Mouse (Mus musculus) kidney, adult 18-20 months (tissue): ENCODE measurements around the gene Htr5a.

Experiments
- DNase-seq: peaks from one replicate; pipeline ENCODE4 v3.0.0; 2021

The Htr5a gene

GRCm38 (mm10) chr5:27888080-27888479, 46.1 kb downstream of the Htr5a start:
- no peak for DNase-seq

DNA sequence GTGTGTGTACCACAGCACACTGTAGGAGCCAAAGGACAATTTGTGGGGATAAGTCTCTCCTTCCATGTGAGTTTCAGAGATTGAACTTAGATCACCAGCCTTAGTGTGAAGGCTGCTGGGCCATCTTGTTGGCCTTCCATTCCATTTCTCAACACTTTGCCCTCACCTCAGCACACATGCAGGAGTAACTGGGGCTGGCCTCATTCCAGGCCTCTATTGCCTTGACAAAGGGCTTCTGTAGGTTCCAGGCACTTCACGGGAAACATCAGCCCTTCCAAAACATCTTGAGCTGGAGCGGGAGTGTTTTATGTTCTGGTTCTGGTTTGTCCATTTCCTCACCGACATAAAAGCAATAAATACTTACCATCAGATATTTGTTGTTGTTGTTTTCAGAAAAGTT, 54.0 kb downstream of the Htr5a start:
- DNase-seq, result no peak

DNA sequence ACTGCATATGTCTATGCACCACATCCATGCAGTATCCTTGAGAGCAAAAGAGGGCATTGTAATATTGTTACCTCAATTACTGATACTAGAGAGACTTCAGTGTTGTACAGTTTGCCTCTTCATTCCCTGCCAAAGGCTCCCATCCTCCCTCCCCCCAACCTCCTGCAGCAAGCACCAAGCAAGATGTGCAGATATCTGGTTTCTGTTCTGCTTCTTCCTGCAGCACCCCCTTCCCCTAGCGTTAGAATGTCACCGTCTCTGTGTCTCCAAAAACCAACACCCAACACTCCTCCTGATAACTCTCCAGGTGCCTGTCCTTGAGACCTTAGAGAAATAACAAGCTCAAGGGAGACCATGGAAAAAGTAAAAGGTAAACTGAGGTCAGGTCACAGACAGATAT, 57.8 kb downstream of the Htr5a start:
- DNase-seq, result no peak

- no peak for DNase-seq
Observed at GRCm38 (mm10) chr5:27900186-27900585, 58.2 kb downstream of the Htr5a start.
